Mouse (Mus musculus): ENCODE data around the gene Sgcd.

GRCm38 (mm10) chr11:47082517-47082916, 906.3 kb downstream of the Sgcd start:
- no peak for TF ChIP-seq EP300 (optimal IDR thresholded peaks at IDR 0.05)
- TF ChIP-seq CTCF (IDR thresholded peaks at IDR 0.05; ENCODE audit: low read depth), result no peak
